Mouse (Mus musculus): ENCODE data around the gene Adamts4. TPM values are rescaled to one million over a fixed set of nuclear protein-coding genes. Genes with fewer than 3 reads are reported as not detected.
A peak's percentile ranks its signal among the peaks of the same experiment; 100 is the strongest.

Gene Adamts4
- polyA plus RNA-seq, 1 experiment from 2014 or later: 7.5 TPM

- Histone ChIP-seq H3K4me2 (no peak overlapping the region), H3K36me3 (ENCODE audit: insufficient read depth) (peaks cover 10% of the 10 kb centered on the region; the same call in 1 of the 2 replicates), H3K27ac (ENCODE audit: low read depth) (no peak overlapping the region), H3K9ac (no peak overlapping the region), H3K4me1 (ENCODE audit: insufficient read depth) (peaks cover 18% of the 10 kb centered on the region), H3K4me3 (ENCODE audit: low read depth, low read length) (no peak overlapping the region), H3K27me3 (ENCODE audit: insufficient read depth, low read length) (no peaks in the 10 kb centered on the region), H3K9me3 (ENCODE audit: low read depth, low read length) (no peaks in the 10 kb centered on the region)
- no peak for ATAC-seq (ENCODE audit: insufficient read depth)
- DNase-seq: no peak
- WGBS: 71% methylated on average over 17 of the region's 17 CpGs
- no peak for TF ChIP-seq CTCF (IDR thresholded peaks at IDR 0.05; ENCODE audit: low read depth)
These were observed 8.7 kb downstream of the Adamts4 start for GRCm38 (mm10) chr1:171258921-171259320.

- H3K27ac ChIP-seq (ENCODE audit: low read depth): no peak overlapping the region
These were observed 10.1 kb downstream of the Adamts4 start for GRCm38 (mm10) chr1:171260316-171260715.

GRCm38 (mm10) chr1:171262594-171263130 is 12.4 kb downstream of the Adamts4 start:
- H3K27me3 ChIP-seq (ENCODE audit: insufficient read depth, low read length): no peaks in the 10 kb centered on the region
- H3K9me3 ChIP-seq (ENCODE audit: low read depth, low read length): no peaks in the 10 kb centered on the region
- peak overlapping the region; percentile 62 for H3K4me2 ChIP-seq
- H3K9ac ChIP-seq: peak overlapping the region; percentile 17; the same call in 1 of the 2 replicates
- H3K4me3 ChIP-seq (ENCODE audit: low read depth, low read length): peak overlapping the region; percentile 21
- TF ChIP-seq CTCF (IDR thresholded peaks at IDR 0.05; ENCODE audit: low read depth): no peak
- DNase-seq: peak; percentile 97
- ATAC-seq (ENCODE audit: insufficient read depth): peak; percentile 86
- peaks cover 20% of the 10 kb centered on the region for H3K4me1 ChIP-seq (ENCODE audit: insufficient read depth)
- peaks cover 5% of the 10 kb centered on the region; the same call in 1 of the 2 replicates for H3K36me3 ChIP-seq (ENCODE audit: insufficient read depth)
- H3K27ac ChIP-seq (ENCODE audit: low read depth): peak overlapping the region; percentile 97
- 0% methylated on average over 8 of the region's 8 CpGs for WGBS

More at GRCm38 (mm10) chr1:171260316-171260715, 10.1 kb downstream of the Adamts4 start:
- Histone ChIP-seq H3K9me3 (ENCODE audit: low read depth, low read length) (no peaks in the 10 kb centered on the region), H3K4me1 (ENCODE audit: insufficient read depth) (peaks cover 20% of the 10 kb centered on the region), H3K4me3 (ENCODE audit: low read depth, low read length) (no peak overlapping the region), H3K36me3 (ENCODE audit: insufficient read depth) (peaks cover 5% of the 10 kb centered on the region; the same call in 1 of the 2 replicates), H3K4me2 (no peak overlapping the region), H3K27me3 (ENCODE audit: insufficient read depth, low read length) (no peaks in the 10 kb centered on the region), H3K9ac (no peak overlapping the region)
- ATAC-seq (ENCODE audit: insufficient read depth): no peak
- peak; percentile 46 for DNase-seq
- WGBS: 23% methylated on average over 3 of the region's 3 CpGs
- no peak for TF ChIP-seq CTCF (IDR thresholded peaks at IDR 0.05; ENCODE audit: low read depth)

GRCm38 (mm10) chr1:171263185-171263611 is 13.0 kb downstream of the Adamts4 start:
- peak; percentile 85 for DNase-seq
- ATAC-seq (ENCODE audit: insufficient read depth): peak; percentile 92
- Histone ChIP-seq H3K36me3 (ENCODE audit: insufficient read depth) (peaks cover 5% of the 10 kb centered on the region; the same call in 1 of the 2 replicates), H3K4me2 (peak overlapping the region; percentile 62), H3K4me1 (ENCODE audit: insufficient read depth) (peaks cover 20% of the 10 kb centered on the region), H3K4me3 (ENCODE audit: low read depth, low read length) (no peak overlapping the region), H3K9ac (no peak overlapping the region), H3K27ac (ENCODE audit: low read depth) (peak overlapping the region; percentile 90), H3K9me3 (ENCODE audit: low read depth, low read length) (no peaks in the 10 kb centered on the region), H3K27me3 (ENCODE audit: insufficient read depth, low read length) (no peaks in the 10 kb centered on the region)
- WGBS: 4% methylated on average over 2 of the region's 2 CpGs
- no peak for TF ChIP-seq CTCF (IDR thresholded peaks at IDR 0.05; ENCODE audit: low read depth)

- Histone ChIP-seq H3K36me3 (ENCODE audit: insufficient read depth) (peaks cover 5% of the 10 kb centered on the region; the same call in 1 of the 2 replicates), H3K4me2 (peak overlapping the region; percentile 62), H3K27ac (ENCODE audit: low read depth) (peak overlapping the region; percentile 90), H3K27me3 (ENCODE audit: insufficient read depth, low read length) (no peaks in the 10 kb centered on the region), H3K4me3 (ENCODE audit: low read depth, low read length) (no peak overlapping the region), H3K9me3 (ENCODE audit: low read depth, low read length) (no peaks in the 10 kb centered on the region), H3K4me1 (ENCODE audit: insufficient read depth) (peaks cover 20% of the 10 kb centered on the region), H3K9ac (no peak overlapping the region)
- ATAC-seq (ENCODE audit: insufficient read depth) (no peak), DNase-seq (peak; percentile 61)
- TF ChIP-seq CTCF (IDR thresholded peaks at IDR 0.05; ENCODE audit: low read depth): no peak; the same call in 1 of the 2 replicates
- WGBS: 70% methylated on average over 3 of the region's 3 CpGs
These were observed 13.6 kb downstream of the Adamts4 start for GRCm38 (mm10) chr1:171263666-171264461.

- H3K36me3 ChIP-seq (ENCODE audit: insufficient read depth): no peaks in the 10 kb centered on the region
- DNase-seq: no peak
- H3K4me1 ChIP-seq (ENCODE audit: insufficient read depth): peaks cover 15% of the 10 kb centered on the region
- TF ChIP-seq CTCF (IDR thresholded peaks at IDR 0.05; ENCODE audit: low read depth): no peak
- no peak overlapping the region for H3K27ac ChIP-seq (ENCODE audit: low read depth)
- no peak overlapping the region for H3K4me3 ChIP-seq (ENCODE audit: low read depth, low read length)
- ATAC-seq (ENCODE audit: insufficient read depth): no peak
- no peaks in the 10 kb centered on the region for H3K27me3 ChIP-seq (ENCODE audit: insufficient read depth, low read length)
- H3K9ac ChIP-seq: no peak overlapping the region
- no peak overlapping the region for H3K4me2 ChIP-seq
- WGBS: 50% methylated on average over 4 of the region's 4 CpGs
- H3K9me3 ChIP-seq (ENCODE audit: low read depth, low read length): no peaks in the 10 kb centered on the region
These were observed 15.9 kb downstream of the Adamts4 start for GRCm38 (mm10) chr1:171265971-171266744.
